Mouse (Mus musculus) lung, postnatal 10 days (tissue): ENCODE data around the gene Gm20479.
A peak's percentile ranks its signal among the peaks of the same experiment; 100 is the strongest.

Source experiments
- DNase-seq: peaks from one replicate; pipeline ENCODE4 v3.0.0; 2021

Gene Gm20479

DNA sequence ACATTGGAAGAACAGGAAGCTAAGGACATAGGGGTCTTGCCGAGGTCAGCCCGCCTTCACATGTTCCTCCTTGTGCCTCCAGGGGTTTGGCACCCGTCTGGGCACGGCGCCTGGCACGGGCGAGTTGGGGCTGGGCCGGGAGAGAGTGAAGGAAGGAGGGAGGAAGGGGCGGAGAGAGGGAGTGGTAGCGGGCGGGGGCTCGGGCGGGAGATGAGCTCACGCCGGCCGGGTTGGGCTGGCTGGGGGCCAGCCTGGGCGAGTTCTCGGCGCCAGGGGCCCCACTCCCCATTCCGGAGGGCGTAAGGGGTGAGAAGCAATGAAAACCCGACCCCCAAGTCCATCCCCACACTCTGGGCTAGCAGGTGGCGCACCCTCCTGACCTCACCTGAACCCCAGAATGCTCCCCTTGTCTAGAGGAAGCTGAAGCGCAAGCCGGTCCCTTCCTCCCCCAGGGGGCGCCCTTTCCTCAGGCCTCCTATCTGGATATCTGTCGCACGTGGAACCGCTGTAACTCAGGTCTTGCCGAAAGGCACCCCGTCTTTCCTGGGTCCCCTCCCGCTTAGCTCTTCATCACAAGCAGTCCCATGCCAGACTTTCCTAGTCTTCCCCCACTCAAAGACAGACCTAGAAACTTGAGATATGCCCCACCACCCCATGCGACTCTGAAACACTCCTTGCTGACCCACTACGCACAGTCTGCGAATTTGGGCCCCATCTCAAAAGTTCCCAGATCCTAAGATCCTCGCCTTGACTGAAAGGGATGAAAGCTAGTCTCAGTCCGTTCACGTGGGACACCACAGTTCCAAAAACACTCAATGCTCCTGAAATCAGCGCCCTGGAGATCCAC lies 24.6 kb downstream of the Gm20479 start:
- DNase-seq: peak; percentile 94

DNA sequence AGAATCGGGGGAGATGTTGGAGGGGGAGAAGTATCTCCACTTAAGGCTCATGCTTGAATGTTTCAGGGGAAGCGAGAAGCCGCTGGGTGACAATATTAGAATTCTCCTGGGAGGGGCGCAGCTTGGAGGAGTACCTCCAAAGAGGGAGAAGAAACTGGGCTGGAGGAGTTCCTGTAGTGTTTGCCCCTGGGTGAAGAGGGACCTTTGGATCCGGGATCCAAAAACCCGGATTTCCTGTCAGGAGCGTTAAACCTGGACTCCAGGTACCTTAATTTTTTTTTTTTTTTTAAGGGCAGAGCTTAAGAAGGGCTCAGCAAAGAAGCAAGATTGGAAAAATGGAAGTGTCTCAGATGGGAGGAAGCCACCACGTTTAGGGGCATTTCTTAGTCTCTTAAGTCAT lies 25.4 kb downstream of the Gm20479 start:
- peak; percentile 63 for DNase-seq

DNA sequence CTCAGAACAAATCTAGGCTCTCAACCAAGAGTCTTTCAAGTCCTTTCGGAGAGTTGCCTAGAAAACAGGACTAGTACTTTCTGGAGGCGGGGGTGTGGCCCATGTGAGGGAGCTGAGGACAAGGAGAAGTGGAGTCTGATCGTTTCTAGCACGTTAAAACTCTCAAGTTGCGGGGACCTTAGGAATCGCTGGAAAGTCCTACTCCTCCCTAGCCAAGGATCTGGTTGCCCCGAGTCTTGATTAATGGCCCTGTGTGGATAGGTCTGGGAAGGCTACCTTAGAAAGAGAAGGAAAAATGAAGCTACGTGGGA lies 25.7 kb downstream of the Gm20479 start:
- DNase-seq: peak; percentile 81

DNA sequence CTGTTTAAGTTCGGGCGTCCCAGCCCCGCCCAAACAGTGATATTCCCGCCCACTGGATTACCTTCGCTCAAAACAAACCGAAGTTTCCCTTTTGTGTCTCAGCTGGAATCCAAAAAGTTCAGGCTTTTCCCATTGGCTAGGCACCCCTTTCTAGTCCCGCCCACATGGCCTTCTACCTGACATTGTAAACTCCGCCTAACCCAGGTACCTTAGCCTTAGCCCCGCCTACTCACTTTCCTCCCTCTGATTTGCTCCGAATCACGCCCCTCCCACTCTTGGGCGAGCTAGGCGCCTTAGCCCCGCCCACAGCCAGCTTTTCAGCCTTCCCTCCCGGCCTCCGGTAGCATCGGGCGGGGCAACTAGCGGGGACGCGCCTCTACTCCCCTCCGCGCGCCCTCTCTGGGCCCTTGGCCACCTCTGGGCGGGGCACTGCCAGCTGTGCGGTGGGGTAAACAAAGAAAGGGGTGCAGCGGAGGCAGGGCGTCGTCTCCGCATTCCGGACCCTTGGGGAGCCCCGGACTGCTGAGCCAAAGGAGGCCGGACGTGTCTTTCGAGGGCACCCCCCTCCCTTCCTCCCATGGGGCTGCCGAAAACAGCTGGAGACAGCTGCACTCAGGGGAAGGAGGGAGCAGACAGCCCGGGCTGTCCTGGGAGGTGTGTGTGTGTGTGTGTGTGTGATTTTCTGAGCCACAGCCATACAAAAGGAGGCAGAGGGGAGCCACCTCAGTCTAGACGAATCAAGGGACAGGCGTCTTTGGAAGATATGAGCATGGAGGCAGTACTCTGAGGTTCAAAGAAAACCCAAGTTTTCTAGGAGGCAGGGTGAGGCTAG lies 26.3 kb downstream of the Gm20479 start:
- peak; percentile 99 for DNase-seq

DNA sequence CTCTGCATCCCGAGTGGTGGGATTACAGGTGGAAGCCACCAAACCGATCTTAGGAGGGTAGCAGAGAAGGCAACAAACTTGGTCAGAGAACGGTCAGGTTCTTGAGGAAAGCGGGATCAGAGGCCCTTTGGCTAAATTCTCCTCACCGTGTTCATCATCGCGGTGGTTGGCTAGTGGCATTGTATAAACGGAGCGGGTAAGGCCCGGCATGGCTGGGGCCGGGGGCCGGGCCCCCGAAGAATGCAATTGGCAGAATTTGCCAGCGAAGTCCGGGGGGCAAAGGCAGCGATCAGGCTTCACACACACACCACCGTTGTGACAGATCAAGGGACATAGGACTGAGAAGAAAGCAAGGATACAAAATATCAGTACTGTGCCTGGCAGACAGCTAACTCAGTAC lies 27.2 kb downstream of the Gm20479 start:
- DNase-seq: no peak

- peak; percentile 93 for DNase-seq
These were observed 27.8 kb downstream of the Gm20479 start for GRCm38 (mm10) chr7:27329326-27329947.

GRCm38 (mm10) chr7:27328648-27329047 lies 28.6 kb downstream of the Gm20479 start:
- peak; percentile 56 for DNase-seq

- no peak for DNase-seq
These were observed 29.1 kb downstream of the Gm20479 start for GRCm38 (mm10) chr7:27328161-27328560.

GRCm38 (mm10) chr7:27327500-27327899 lies 29.7 kb downstream of the Gm20479 start:
- no peak for DNase-seq

GRCm38 (mm10) chr7:27326101-27326880 lies 30.9 kb downstream of the Gm20479 start:
- peak; percentile 69 for DNase-seq

DNA sequence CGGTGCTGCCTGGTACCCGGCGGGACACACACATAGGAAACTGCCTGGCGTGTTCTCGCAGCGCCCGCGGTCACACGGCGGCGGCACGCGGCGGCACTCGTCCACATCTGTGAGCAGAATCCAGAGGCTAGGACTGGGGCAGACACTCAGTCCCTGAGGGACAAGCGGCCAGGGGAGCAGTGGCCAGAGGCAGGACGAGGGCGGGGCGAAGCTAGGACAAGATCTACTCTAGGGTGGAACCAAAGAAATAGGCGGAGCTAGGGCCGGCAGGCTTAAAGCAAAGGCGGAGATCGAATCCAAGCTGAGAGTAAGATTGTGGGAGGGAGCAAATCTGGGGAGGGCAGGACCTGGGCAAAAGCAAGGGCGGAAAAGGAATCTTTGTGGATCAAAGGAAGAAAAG lies 31.5 kb downstream of the Gm20479 start:
- peak; percentile 91 for DNase-seq

DNA sequence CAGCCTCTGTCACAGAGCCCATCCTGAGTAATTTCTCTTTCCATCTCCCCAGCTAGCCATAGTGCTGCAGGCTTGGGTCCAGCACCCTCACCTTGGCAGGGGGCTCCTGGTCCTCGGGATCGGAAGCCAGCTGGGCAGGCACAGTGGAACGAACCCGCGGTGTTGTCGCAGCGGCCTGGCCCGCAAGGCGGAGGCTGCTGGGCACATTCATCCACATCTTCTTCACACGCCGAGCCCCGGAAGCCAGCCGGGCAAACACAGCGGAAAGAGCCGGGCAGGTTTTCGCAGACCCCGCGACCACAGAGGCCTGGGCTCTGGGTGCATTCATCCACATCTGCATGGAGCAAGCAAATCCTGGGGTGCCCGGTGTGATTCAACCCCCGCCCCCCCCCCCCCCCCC lies 32.3 kb downstream of the Gm20479 start:
- DNase-seq: no peak

- DNase-seq: no peak
These were observed 33.1 kb downstream of the Gm20479 start for GRCm38 (mm10) chr7:27324161-27324560.

GRCm38 (mm10) chr7:27323001-27323400 lies 34.2 kb downstream of the Gm20479 start:
- no peak for DNase-seq

DNA sequence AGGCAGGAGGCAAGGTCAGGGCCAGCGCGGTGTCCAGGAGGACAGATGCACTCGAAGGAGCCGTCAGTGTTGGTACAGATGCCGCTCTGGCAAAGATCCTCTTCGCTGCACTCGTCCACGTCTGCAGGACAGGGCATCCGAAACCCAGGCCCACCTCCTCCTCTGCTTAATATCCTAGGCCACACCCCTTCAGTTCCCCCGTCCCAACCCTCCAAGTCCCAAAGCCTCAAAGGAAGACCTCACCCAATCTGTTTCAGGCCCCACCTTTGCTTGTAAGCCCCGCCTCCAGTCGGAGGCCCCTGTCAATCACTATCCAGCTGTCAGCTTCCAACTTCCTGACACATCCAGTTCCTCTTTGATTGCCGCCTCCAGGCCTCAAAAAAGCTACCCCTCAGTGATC lies 34.9 kb downstream of the Gm20479 start:
- DNase-seq: no peak

GRCm38 (mm10) chr7:27319411-27319810 lies 37.8 kb downstream of the Gm20479 start:
- DNase-seq: no peak

GRCm38 (mm10) chr7:27315958-27316357 lies 41.3 kb downstream of the Gm20479 start:
- DNase-seq: no peak

DNA sequence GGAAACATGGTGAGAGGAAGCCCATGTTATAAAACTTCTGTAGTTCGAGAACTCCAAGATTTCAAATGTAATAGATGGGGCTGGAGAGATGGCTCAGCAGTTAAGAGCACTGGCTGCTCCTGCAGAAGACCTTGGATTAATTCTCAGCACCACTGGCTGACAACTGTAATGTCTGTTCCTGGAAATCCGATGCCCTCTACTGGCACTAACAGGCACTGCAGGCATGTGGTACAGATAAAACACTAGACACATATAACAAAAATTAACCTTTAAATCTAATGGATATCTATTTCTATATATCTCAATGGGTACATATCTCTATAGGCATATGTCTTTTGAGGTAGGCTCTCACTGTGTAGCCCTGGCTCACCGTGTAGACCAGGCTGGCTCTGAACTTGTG lies 42.8 kb downstream of the Gm20479 start:
- no peak for DNase-seq

DNA sequence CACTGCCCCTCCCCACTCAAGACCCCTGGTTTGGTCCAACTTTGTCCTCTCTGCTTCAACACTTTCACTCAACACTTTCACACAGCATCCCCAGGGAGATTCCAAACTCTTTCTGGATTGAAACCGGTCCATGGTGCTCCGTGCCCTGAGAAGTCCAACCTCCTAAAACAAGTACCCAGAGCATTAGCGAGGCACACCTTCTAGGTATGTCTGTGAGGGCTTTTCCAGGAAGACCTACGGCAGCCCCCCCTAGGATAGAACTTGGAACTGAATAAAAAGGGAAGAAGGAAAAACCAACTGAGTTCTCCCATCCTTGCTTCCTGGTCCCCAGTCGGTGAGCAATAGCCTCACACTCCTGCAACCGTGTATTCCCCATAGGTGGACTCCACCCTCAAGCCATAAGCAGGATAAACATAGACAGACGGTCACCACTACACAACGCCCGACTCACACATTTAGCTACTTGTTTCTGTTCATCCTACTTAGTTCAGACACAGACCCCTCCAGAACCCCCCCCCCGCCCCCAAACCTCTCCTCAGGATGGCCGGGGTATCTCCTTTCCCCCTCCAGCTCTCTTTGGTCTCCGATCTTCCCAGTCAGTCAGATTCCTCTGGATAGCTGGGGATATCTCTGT lies 45.5 kb downstream of the Gm20479 start:
- DNase-seq: no peak

DNA sequence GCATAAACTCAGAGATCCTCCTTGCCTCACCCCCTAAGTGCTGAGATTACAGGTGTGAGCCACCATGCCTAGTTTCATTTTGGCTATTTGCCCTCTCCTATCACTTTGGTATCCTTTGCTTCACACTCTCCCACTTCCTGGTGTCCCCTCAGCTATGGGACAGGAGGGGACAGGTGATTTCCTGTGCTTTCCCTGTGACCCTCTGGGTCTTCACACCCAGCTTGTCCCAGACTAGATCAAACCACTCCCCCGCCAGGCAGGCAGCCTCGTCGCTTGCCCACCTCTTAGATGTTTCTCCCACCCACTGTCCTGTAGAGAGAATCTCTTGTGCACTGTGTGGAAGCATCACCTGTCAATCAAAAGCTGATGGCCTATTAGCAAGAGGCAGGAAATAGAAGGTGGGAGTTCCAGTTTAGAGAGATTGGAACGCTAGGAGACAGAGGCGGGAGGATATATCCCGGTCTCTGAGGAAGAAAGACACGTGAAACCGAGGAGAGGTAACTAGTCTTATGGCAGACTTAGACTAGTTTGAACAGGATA lies 46.2 kb downstream of the Gm20479 start:
- DNase-seq: no peak

DNA sequence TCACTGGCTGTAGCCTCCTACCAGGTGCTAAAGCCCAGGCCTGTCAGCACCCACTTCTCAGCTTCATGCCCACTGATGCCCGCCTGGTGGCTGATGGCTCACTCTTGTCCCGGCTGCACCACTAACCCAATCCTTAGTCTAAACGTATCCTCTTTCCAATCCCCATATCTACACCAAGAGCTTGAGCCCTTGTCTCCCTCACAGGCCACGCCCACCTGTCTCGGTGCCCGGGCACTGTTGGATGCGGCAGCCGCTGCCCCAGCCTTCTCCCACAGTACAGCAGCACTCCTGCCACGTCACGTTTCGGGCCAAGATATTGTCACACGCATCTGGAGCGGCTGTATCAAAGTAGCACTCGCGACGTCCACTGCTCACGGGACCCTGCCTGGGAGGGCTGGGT lies 46.9 kb downstream of the Gm20479 start:
- peak; percentile 68 for DNase-seq

- DNase-seq: no peak
These were observed 47.4 kb downstream of the Gm20479 start for GRCm38 (mm10) chr7:27309832-27310231.
